Mouse (Mus musculus) splenic B cell, adult 2 months (primary cell): ENCODE results near the gene Usp54.

ENCODE experiments used
- DNase-seq: peaks from one replicate; pipeline ENCODE4 v3.0.0-alpha.2; 2011; ENCODE audit warnings: low read depth, low spot score
- H3K27me3 ChIP-seq: 2 replicates; pipeline ENCODE4 v1.6.1; 2012; ENCODE audit warnings: mild to moderate bottlenecking, low read length, moderate library complexity, mixed read lengths; ENCODE audit not compliant: control insufficient read depth, poor library complexity, insufficient read depth, severe bottlenecking
- H3K36me3 ChIP-seq: 2 replicates; pipeline ENCODE4 v1.6.1; 2012; ENCODE audit warnings: mild to moderate bottlenecking, low read length, moderate library complexity, mixed read lengths; ENCODE audit not compliant: control insufficient read depth, poor library complexity, insufficient read depth, severe bottlenecking

Gene Usp54

GRCm38 (mm10) chr14:20545529-20546331, 95.1 kb downstream of the Usp54 start:
- no peaks in the 10 kb centered on the region for H3K36me3 ChIP-seq
- DNase-seq, result peak; percentile 79
- H3K27me3 ChIP-seq, result no peaks in the 10 kb centered on the region

DNA sequence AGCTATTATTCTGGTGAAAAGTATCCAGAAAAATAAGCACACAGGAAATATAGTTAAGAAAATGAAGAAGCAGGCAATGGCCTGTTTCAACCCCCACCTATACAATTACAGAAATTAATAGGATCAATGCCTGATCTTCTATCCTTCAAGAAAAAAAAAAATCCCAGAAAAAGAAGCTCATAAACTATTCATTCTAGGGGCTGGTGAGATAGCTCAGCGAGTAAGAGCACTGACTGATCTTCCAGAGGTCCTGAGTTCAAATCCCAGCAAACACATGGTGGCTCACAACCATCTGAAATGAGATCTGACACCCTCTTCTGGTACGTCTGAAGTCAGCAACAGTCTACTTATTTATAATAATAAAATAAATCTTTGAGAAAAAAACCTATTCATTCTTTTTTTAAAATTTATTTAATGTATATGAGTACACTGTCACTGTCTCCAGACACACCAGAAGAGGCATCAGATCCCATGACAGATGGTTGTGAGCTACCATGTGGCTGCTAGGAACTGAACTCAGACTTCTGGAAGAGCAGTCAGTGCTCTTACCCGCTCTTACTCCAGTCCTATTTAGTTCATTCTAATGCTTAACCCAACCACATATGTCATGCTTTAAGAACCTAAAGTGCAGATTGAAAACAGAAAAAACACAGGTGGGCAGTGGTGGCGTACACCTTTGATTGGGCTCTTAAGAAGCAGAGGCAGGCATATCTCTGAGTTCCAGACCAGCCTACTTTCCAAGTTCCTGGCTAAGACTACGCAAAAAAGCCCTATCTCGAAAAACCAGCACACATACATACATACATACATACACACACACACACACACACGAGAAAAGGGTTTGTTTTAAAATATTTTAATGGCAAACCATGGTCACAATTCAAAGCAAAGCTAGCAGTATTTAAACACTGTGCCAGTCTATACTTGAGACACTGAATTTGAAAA, 96.1 kb downstream of the Usp54 start:
- DNase-seq, result no peak
- Histone ChIP-seq H3K36me3 (no peaks in the 10 kb centered on the region), H3K27me3 (no peaks in the 10 kb centered on the region)

DNA sequence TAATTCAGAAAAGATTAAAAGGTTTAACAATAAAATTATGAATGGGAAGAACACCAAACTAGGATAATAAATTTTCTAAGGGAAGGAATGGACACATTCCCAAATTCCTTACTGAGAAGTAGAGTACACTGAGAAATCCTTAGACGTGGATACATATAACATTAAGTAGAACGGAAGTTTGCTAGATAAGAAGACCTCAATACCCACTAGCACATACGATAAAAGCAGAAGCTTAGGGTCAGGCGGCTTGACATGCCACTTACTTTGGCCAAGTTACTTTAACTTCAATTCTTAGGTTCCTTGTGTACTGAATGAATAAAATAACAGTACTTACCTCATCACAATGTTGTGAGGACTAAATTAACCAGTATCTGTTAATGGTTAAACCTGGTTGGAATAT, 111.2 kb downstream of the Usp54 start:
- H3K27me3 ChIP-seq, result no peaks in the 10 kb centered on the region
- no peaks in the 10 kb centered on the region for H3K36me3 ChIP-seq
- DNase-seq, result no peak

DNA sequence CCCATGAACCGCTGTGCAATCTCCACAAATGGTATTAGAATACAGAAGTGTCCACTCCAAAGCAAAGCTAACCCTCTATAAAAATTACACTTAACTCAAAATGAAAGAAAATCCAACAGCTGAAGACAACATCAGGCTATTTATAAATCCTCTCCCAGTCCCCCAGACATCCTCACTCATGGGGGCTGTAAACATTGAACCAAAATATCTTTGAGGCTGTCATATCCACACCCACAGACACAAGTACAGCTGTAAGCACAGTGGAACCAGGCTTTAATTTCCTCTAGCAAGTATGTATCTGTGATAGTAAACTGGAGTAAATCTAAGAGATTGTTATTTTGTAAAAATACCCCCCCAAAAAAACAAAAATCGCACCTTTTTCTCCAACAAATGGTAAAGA, 120.7 kb downstream of the Usp54 start:
- peaks cover 9% of the 10 kb centered on the region; the same call in 1 of the 2 replicates for H3K36me3 ChIP-seq

DNA sequence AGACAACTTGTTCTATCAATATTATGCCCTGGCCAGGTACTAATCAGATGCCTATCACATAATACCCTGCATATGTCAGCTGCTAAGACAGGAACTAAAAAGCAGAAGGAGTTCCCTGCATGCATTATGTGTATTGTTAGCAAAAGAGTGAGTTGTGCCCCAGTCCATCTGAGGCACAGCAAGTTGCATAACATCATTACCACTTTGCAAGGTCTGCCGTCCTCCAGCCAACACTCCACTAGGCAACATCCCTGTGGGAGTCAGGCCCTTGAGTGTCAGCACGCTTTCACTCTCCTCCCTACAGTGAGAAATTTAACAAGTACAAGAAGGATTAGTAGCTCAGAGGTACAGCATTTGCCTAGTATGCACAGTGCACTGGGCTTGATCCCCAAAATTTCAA, 132.4 kb downstream of the Usp54 start:
- no peaks in the 10 kb centered on the region for H3K27me3 ChIP-seq
- no peak for DNase-seq
- 0 out of 2 replicates have a peak, but pooled peaks cover 1% of the 10 kb centered on the region for H3K36me3 ChIP-seq

More for the DNA sequence above, 120.7 kb downstream of the Usp54 start:
- H3K27me3 ChIP-seq, result no peaks in the 10 kb centered on the region
- DNase-seq, result no peak

DNA sequence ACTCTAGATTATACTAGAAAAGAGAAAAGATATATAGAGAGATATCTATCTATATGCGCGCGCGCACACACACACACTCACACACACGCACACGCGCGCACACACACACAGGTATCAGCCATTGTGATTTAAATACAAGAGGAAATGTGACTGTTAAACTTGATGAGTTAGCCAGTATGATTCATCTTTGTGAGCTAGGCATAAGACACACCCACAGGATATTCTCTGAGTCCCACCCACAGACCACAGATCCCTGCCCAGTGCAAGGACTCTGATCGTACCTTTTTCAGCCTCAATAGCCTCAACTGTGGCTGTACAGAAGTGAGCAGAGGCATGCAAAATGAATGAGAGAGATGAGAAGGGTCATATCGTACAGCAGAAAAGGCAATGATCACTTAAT, 137.9 kb downstream of the Usp54 start:
- Histone ChIP-seq H3K27me3 (no peaks in the 10 kb centered on the region), H3K36me3 (peaks cover 5% of the 10 kb centered on the region)
- DNase-seq, result peak; percentile 33

GRCm38 (mm10) chr14:20499982-20500381, 140.9 kb downstream of the Usp54 start:
- DNase-seq, result no peak
- Histone ChIP-seq H3K27me3 (no peaks in the 10 kb centered on the region), H3K36me3 (peaks cover 9% of the 10 kb centered on the region)
